Mouse (Mus musculus) gonadal fat pad, adult 2 months (tissue): Measurements from ENCODE around the gene E330021D16Rik. TPM values are rescaled to one million over a fixed set of nuclear protein-coding genes. Genes with fewer than 3 reads are reported as not detected.

Experiments used
- DNase-seq: peaks from one replicate; pipeline ENCODE4 v3.0.0-alpha.2; 2012; ENCODE audit warnings: low read depth
- polyA plus RNA-seq: library from polyadenylated mRNA; depleted of rRNA; stranded (reverse); fragments of >200 nt; gene quantifications from 2 replicates; pipeline ENCODE4 v1.2.3, GENCODE M21; 2012; rRNA removed

The E330021D16Rik gene
- polyA plus RNA-seq, 1 experiment, result not detected

GRCm38 (mm10) chr6:136421059-136421458 lies 5.7 kb upstream of the E330021D16Rik start:
- no peak for DNase-seq

GRCm38 (mm10) chr6:136418889-136419835 lies 3.8 kb upstream of the E330021D16Rik start:
- DNase-seq, result no peak

GRCm38 (mm10) chr6:136418333-136418848 lies 3.0 kb upstream of the E330021D16Rik start:
- DNase-seq, result no peak

GRCm38 (mm10) chr6:136417864-136418263 lies 2.5 kb upstream of the E330021D16Rik start:
- no peak for DNase-seq

GRCm38 (mm10) chr6:136413856-136414362 lies 1.5 kb downstream of the E330021D16Rik start:
- no peak for DNase-seq

- DNase-seq, result no peak
Measured at GRCm38 (mm10) chr6:136407608-136408192, 7.7 kb downstream of the E330021D16Rik start.

- no peak for DNase-seq
Measured at GRCm38 (mm10) chr6:136396860-136397259, 18.5 kb downstream of the E330021D16Rik start.

GRCm38 (mm10) chr6:136390262-136390661 lies 25.1 kb downstream of the E330021D16Rik start:
- no peak for DNase-seq

- no peak for DNase-seq
Measured at GRCm38 (mm10) chr6:136385287-136385686, 30.1 kb downstream of the E330021D16Rik start.

GRCm38 (mm10) chr6:136383218-136383617 lies 32.2 kb downstream of the E330021D16Rik start:
- no peak for DNase-seq

- DNase-seq, result no peak
Measured at GRCm38 (mm10) chr6:136376097-136376496, 39.3 kb downstream of the E330021D16Rik start.

- no peak for DNase-seq
Measured at GRCm38 (mm10) chr6:136364430-136365098, 50.8 kb downstream of the E330021D16Rik start.

- no peak for DNase-seq
Measured at GRCm38 (mm10) chr6:136364008-136364407, 51.4 kb downstream of the E330021D16Rik start.

- no peak for DNase-seq
Measured at GRCm38 (mm10) chr6:136363313-136363712, 52.1 kb downstream of the E330021D16Rik start.

- DNase-seq, result no peak
Measured at GRCm38 (mm10) chr6:136358471-136358870, 56.9 kb downstream of the E330021D16Rik start.

GRCm38 (mm10) chr6:136353399-136354184 lies 61.8 kb downstream of the E330021D16Rik start:
- peak; percentile 2 for DNase-seq

Other genes starting within 250 kb of the E330021D16Rik start
- 0.04 TPM in 2 replicates for gene Grin2b, start 242.1 kb downstream of the E330021D16Rik start, polyA plus RNA-seq
- not detected in 2 replicates for gene Gm8994, start 88.0 kb downstream of the E330021D16Rik start, polyA plus RNA-seq
- gene Atf7ip, start 90.6 kb upstream of the E330021D16Rik start, polyA plus RNA-seq, result 14.7 and 19.9 TPM in 2 replicates
- 21.5 and 35.8 TPM in 2 replicates for gene Plbd1, start 246.4 kb upstream of the E330021D16Rik start, polyA plus RNA-seq